Mouse (Mus musculus) cerebellum, postnatal 4 days (tissue): Measurements from ENCODE around the gene Cfl1.
A peak's percentile ranks its signal among the peaks of the same experiment; 100 is the strongest.
"Not testable (repeated sequence)": the region's sequence is repeated elsewhere in the genome, so short reads cannot be mapped to it uniquely, and the experiment has no call there.

ENCODE experiments used
- DNase-seq, 2 experiments: peaks; one replicate each; pipeline ENCODE4 v3.0.0; 2022; ENCODE audit warnings: low spot score in 2 of 2, mixed read lengths in 1 of 2

Cfl1 gene

GRCm38 (mm10) chr19:5488878-5489571, 1.2 kb upstream of the Cfl1 start:
- peak; percentile 82 to 95 for DNase-seq

DNA sequence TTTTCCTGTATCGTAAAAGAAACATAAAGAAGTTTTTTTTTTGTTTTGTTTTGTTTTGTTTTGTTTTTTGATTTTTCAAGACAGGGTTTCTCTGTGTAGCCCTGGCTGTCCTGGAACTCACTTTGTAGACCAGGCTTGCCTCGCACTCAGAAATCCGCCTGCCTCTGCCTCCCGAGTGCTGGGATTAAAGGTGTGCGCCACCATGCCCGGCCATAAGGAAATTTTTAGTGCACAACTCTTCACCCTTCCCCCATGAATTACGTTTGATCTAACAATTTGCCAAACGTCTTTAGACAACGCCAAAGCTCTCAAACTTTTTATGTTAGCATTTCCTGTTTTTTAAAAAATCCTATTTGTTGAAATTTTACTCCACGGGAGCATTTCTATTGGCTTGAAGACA, 534 bp upstream of the Cfl1 start:
- DNase-seq: not testable (repeated sequence)

- DNase-seq: peak in 1 of 2 experiments; percentile 69
Observed at GRCm38 (mm10) chr19:5490898-5491708, 848 bp downstream of the Cfl1 start.

GRCm38 (mm10) chr19:5492641-5493040, 2.4 kb downstream of the Cfl1 start:
- no peak for DNase-seq

GRCm38 (mm10) chr19:5493301-5493721, 3.1 kb downstream of the Cfl1 start:
- DNase-seq: not testable (repeated sequence)

DNA sequence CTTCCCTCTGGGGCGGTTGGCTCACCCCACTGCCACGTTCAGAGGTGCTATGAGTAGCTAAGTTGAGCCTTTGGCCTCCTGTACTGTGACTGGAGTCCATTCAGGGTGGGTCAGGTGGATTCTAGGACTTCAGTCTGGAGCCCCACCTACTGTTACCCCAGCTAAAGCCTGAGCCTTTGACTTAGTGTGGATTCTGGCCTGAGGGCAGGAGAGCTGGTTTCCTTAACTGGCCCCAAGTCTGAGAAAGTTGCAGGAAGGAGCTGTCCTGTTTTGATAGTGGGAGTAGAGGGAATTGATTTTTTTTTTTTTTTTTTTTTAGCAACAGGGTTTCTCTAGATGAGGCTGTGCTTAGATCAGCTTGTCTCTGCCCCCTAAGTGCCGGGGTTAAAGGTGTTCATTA, 4.1 kb downstream of the Cfl1 start:
- DNase-seq: no peak

- no peak for DNase-seq
Observed at GRCm38 (mm10) chr19:5495353-5496051, 5.2 kb downstream of the Cfl1 start.

GRCm38 (mm10) chr19:5496052-5496370, 5.8 kb downstream of the Cfl1 start:
- no peak for DNase-seq

DNA sequence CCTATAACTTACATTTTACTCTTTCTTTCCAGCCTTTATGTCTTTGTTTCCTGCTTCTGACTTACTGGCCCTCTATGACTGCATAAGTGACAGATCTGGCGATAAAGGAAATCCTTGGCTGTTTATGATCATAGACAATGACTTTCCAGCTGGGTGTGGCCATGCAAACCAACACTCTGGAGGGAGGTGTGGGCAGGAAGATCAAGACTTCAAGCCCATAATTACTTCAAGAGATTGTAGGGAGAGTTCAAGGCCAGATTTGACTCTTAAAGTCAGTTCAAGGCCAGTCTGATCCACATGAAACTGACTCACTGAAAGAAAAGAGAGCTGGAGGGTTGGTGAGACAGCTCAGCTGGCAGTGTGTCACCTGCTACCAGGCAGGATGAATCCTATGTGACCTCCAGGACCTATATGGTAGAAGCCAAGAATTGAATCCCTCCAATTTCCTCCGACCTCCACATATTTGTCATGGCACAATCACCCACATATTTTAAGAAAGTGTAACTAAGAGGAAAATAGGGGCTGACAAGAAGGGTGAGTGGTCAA, 10.1 kb downstream of the Cfl1 start:
- no peak for DNase-seq

DNA sequence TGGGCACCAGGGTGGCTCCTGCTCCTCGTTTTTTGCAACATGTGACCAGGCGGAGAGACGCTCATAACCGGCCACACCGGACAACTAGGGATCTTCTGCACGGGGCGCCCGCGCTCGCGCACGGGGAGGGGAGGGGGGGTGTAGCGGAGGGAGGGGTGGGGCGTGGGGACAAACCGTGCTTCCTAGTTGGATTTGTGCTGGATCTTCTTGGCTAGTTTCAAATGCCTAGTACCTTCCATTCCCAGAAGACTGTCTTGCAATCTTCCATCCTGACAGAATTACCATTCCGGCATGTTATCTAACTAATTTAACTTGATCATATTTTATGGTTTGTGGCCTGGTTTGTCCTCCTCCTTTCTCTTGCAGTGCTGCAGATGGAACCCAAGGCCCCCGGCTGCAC, 13.4 kb downstream of the Cfl1 start, which contains the start of gene 1700020D05Rik:
Gene 1700020D05Rik, minus strand, starts transcription at position 101 of the 400 bp plus-strand sequence.
- no peak for DNase-seq

DNA sequence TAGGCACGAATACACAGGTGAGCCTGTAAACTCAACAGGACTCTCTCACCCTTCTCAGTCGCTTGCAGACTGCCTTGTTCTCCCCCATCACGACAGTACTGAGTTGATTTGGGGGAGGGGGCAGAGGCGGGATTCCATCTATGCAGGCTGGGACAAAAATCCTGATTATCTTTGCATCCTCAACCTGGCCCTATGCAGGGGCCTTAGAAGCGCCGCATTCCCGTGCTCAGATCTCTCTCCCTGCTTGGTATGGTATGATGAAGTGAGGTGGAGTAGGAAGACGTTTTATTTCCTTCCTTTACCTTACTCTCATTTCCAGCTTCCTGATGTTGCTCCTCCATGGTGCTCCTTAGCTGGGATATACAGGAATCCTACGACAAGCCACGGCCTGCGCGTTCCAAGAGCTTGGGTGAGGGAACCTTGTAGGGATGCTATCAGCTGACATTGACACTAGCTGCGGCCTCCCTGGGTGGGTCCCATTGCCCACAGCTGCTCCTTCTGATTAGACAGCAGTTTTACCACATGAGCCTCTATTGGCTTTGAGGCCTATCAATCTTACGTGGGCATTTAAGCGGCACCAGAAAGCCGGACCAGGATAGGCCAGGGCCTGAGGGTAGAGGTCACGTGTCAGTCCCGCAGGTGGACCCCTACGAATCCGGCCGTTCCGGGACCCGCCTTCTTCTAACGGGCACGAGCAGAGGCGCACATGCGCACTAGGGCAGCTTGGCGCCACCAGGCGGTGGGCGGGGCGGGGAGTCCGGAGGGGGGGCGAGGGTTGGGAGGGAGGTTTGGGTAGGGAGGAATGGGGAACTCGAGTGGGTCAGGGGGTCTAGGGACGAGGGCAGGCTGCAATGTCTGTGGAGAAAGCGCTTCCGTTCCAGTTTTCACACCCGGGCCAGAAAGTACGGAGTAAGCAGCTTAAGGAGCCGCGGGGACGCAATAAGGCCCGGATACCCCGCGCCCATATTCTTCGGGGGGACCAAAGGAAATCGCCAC, 20.1 kb downstream of the Cfl1 start, which contains the start of gene Snx32:
Gene Snx32, minus strand, starts transcription at position 508 of the 996 bp plus-strand sequence.
- DNase-seq: peak; percentile 93 to 96

GRCm38 (mm10) chr19:5511074-5511632, 20.9 kb downstream of the Cfl1 start:
- no peak for DNase-seq

DNA sequence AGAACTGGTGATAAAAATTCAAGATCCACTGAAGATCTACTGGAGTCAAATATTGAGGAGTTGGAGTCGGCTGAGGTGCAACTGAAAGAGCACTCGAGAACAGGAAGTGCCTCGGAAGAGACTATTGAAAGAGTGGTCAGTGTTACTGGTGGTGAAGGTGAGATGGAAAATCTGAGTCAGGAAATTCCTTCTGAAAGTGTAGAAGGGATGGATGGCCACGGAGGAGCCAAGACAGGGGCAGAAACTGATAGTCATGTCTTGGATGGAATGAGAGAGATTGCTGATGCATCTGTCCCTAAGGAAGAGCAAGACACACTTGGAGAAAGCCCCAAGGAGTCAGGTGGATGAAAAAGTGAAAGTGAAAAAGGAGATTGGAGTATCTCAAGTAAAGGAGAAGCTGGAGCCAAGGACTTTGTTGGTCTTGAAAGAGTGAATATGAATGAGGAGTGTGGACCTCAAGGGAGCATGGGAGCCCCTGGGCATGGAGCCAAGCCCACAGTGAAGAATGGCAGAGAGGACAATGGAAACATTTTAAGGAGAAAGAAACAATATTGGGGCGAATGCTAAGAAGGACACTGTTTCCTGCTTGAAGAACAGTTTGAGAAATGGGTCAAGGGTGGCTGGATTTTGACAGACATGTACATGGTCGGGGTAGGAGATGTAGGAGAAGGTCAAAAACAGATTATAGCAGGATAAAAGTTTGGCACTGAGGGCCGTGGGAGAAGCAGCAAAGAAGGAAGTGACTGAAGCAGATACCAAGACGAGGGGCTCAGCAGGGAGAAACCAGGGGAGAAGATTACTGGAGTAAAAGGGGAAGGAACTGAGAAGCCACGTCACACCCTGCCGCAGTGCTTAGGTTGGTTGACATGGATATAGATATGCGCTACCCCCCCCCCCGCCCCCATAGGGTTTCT, 22.1 kb downstream of the Cfl1 start:
- DNase-seq: no peak

- no peak for DNase-seq
Observed at GRCm38 (mm10) chr19:5513005-5513349, 22.7 kb downstream of the Cfl1 start.

DNA sequence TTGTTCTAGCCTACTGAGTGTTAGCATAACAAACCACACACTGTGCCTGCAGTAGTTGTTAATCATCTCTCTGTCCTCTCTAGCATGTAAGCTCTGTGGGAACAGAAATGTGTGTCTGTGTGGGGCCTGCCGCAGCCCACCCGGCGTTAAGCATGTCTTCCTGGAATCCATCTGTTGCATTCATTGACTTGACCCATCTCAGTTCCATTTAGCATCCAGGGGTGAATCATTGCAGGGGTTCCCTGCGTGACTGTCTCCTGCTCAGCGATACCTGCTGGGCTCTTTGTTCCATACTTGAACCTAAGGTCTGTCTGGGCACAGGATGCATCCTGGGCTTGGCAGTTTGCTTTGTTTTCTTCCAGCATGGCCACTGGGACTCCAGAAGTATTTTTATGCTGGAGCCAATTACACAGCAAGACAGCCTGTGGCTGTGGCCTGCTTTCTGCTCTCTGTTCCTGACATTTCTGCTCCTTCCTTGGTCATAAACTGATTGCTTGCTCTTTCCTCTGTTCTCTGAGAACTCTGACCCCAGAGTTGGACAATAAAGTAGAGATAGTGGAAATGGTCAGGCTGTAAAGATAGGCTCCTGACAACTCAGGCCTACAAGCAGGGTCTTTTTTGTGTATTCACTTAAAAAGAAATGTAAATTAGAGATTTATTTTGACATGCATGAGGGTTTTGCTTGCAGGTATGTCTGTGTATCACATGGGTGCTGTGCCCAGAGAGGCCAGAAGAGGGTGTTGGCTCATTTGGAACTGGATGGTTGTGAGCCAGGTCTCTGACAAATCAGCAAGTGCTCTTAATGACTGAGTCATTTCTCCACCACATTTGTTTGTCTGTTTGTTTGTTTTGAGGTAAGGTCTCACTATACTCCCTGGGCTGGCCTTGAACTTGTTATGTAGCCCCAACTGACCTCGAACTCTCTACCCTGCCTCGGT, 25.9 kb downstream of the Cfl1 start:
- DNase-seq: no peak

DNA sequence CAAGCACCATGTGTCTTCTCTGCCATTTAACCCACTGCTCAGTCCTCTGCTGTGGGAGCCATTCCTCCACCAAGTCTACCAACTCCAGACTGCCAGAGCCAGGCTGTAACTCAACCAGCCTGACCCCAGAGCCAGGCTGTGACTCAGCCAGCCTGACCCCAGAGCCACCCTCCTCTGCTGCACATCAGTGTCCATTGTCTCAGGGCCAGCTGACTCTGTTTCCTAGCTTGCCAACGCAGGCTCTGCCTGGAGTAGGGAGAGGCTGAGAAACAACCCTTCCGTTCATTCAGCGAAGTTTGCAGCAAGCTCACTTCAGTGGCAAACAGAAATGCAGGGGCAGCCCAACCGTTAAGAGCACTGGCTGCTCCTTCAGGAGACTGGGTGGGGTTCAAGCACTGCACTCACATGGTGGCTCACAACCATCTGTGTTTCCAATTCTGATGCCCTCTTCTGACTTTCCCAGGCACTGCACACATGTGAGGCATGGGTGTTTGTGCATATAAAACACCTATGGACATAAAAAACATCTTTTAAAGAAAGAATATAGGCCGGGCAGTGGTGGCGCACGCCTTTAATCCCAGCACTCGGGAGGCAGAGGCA, 26.8 kb downstream of the Cfl1 start:
- DNase-seq: no peak

DNA sequence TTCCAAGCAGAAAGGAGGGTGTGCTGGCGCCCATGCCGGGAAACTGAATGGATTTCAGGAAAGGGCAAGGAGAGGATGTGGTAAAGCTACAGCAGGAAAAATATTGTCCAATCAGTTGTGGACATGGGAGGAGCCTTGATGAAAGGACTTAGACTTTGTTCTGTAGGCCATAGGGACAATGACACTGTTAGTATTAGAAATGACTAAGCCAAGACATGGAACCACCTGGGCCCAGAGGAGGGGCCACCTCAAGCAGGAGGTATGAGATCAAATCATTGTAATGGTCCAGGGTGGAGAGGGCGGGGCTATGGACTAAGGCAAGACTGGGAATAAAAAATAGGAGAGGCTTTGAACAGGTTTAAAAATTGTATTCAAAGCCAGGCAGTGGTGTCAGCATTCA, 28.5 kb downstream of the Cfl1 start:
- no peak for DNase-seq

- DNase-seq: no peak
Observed at GRCm38 (mm10) chr19:5525204-5525603, 34.9 kb downstream of the Cfl1 start.
